Mouse (Mus musculus) layer of hippocampus, postnatal 25 days (tissue): ENCODE measurements around the gene Sf3b5. TPM values are rescaled to one million over a fixed set of nuclear protein-coding genes. Genes with fewer than 3 reads are reported as not detected.
"Not testable (repeated sequence)": the region's sequence is repeated elsewhere in the genome, so short reads cannot be mapped to it uniquely, and the experiment has no call there.

Experiments used
- DNase-seq, 2 experiments: peaks; one replicate each; pipeline ENCODE4 v3.0.0; 2022; ENCODE audit warnings: mixed read lengths in 2 of 2, low spot score in 1 of 2; ENCODE audit errors: extremely low spot score in 1 of 2
- total RNA-seq, 2 experiments: library from RNA; stranded (reverse); gene quantifications; 2 replicates each; pipeline ENCODE4 v1.2.3; 2021

Sf3b5 gene
- total RNA-seq, 2 experiments from 2014 or later, result 9.3 to 9.8 TPM

DNA sequence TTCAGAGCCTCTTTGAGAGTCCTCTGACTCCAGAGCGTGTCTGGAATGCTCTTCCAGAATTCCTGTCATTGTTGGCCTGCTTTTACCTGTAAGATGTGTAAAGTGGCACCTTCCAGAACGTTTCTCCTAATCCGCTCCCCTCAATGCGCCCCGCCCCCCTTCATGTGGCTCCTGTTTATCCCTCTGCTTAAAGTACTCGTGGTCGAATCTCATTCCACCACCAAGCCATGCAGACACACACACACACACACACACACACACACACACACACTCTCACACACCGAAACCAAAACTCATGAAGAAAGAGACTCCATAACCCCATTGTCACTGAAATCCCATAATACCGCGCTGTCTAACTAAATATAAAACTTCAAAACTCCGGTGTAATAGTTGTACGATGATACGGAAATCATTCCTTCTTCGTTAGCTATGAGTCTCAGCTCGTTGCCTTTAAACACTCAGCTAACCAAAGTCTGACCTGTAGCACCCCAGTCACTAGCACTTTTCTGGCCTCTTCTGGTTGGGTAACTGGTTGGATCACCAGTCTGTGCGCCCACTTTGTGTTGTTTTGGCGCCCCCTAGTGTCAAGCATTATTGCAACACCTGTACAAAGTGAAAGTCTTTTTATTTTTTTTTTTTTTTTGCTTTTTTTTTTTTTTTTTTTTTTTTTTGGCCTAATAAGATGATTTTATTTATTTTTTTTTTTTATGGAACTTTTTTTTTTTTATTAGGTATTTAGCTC is 8.2 kb upstream of the Sf3b5 start:
- DNase-seq, result peak; percentile 75 to 95

DNA sequence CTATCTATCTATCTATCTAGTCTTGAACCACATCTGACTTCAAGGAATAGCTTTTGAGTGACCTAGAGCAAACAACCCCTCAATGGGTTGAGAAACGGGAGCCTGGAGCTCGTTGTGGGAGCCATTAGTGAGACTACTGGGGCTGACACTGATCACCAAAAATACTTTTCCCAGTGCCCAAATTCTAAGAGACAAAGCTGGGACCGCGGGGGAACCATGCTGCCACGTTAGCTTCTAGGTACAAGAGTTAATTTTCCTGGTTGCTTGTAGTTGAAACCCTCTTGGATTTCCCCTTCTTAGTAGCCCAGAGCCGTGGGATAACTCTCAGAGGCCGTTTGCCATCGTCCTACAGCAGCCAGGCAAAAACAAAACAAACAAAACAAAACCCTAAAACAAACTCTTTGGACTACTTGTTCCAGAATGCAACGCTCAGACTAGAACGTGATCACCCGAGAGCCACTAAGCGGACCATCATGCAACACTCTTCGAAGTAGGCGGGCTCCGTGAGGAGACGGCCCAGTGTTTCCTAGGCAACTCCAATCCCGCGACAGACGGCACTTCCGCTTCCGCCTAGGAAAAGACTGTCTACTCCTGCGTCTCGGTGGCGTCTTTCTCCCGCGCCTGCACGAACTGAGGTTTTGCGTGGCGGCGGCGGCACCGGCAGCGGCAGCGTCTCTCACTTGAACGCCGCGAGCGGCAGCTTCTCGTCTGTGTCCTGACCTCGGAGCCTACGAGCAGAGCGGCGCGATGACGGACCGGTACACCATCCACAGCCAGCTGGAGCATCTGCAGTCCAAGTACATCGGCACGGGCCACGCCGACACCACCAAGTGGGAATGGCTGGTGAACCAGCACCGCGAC is 3.0 kb downstream of the Sf3b5 start:
- peak; percentile 87 to 91 for DNase-seq

GRCm38 (mm10) chr10:13008737-13009121 is 3.6 kb downstream of the Sf3b5 start:
- DNase-seq, result no peak

- no peak for DNase-seq
Measured at GRCm38 (mm10) chr10:13014026-13014425, 8.9 kb downstream of the Sf3b5 start.

GRCm38 (mm10) chr10:13016573-13016972 is 11.4 kb downstream of the Sf3b5 start:
- DNase-seq, result peak in 1 of 2 experiments; percentile 54

GRCm38 (mm10) chr10:13018510-13018909 is 13.4 kb downstream of the Sf3b5 start:
- peak in 1 of 2 experiments; percentile 58 for DNase-seq

DNA sequence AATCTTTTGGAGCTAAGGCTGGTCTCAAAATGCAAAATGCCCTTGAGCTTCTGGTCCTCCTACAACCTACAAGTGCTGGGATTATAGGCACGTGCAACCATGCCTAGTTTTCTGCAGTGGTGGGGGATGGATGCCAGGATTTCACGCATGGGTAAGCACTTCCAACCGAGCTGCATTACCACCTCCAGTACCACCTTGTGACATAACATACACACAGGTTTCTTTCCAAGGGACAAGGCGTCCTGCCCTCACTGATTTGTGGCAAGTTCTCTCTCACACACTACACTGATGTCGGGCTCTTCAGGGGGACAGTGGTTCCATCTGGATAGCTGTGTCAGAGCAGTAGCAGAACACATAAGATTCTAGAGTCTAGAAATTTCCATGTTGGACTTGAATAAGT is 13.9 kb downstream of the Sf3b5 start:
- DNase-seq, result no peak

- DNase-seq, result no peak
Measured at GRCm38 (mm10) chr10:13022103-13022502, 17.0 kb downstream of the Sf3b5 start.

DNA sequence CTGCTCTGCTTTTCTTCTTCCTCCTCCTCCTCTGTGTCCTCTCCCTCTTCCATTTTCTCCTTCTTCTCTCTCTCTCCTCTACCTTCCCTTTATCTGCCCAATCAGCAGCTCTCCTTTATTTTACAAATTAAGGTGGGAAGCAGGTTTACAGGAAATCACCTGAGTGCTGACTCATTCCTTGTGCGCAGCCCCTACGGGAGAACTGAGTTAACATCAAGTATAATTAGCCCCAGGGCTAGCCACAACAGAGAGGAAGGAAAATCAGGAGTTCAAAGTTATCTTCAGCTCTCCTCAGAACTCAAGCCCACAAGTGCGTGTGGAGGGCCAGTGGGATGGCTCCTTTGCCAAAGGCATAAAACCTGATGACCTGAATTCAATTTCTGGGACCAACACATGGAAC is 18.8 kb downstream of the Sf3b5 start:
- DNase-seq, result not testable (repeated sequence)

GRCm38 (mm10) chr10:13027702-13028101 is 22.6 kb downstream of the Sf3b5 start:
- DNase-seq, result no peak

GRCm38 (mm10) chr10:13028215-13028614 is 23.1 kb downstream of the Sf3b5 start:
- DNase-seq, result no peak

- DNase-seq, result no peak
Measured at GRCm38 (mm10) chr10:13029416-13029815, 24.3 kb downstream of the Sf3b5 start.

GRCm38 (mm10) chr10:13035270-13035669 is 30.1 kb downstream of the Sf3b5 start:
- DNase-seq, result no peak

- DNase-seq, result no peak
Measured at GRCm38 (mm10) chr10:13039637-13040174, 34.6 kb downstream of the Sf3b5 start.

DNA sequence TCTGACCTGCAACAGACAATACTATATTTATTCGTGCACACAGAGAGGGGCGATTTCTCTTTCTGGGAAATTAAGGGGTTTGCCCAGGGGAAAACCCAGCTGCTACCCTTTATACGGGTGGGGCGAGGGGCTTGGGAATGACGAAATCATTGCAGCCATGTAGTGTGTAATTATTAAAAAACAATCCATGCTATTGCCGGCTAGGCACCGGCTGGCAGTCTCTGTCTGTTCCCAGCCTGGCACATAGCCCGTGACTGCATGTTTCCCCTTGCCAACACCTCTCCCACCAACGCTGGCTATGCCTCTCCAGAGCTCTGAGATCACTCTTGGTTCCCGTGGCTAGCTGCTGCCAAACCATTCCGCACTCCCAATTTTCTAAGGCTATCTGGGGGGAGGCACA is 39.5 kb downstream of the Sf3b5 start:
- peak; percentile 24 to 63 for DNase-seq

DNA sequence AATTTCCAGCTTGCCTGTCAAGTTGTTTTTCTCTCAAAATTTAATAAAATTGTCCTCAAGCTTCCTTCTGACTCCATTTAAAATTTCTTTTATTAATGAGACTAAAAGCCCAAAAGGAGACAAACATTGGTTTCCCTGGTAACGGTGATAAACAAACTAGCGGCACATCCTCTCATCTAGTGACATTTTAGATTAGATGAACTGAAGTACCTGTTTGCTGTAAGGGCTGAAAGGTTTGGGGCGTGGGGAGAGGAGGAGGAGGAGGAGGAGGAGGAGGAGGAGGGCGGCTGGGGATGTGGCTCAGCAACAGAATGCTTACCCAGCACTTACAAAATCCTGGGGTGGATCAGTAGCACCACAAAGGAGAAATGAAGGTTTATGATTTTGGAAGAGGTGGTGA is 42.7 kb downstream of the Sf3b5 start:
- no peak for DNase-seq

DNA sequence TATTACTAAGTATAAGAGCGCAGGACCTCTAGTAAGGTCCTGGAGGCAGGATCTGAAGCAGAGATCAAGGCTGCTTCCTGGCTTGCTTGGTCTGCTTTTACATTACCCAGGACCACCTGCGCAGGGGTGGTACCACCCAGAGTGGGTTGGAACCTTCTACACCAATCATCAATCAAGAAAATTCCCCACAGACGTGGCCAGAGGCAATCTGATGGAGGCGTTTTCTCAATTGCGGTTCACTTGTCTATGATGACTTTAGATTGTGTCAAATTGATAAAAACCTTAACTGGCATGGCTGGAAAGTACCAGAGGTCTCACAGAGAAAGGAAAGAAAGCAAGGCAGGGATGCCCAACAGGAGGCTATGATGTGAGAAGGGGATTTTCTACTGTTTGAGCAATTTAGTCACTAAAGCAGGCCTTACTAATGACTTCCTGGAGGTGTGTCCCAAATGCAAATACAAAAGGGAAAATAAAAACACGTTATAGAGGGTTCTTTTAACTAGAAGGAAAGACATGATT is 51.8 kb downstream of the Sf3b5 start:
- no peak for DNase-seq
